Mouse (Mus musculus) heart, embryonic 13.5 days (tissue): ENCODE results near the gene Ifna15. TPM values are rescaled to one million over a fixed set of nuclear protein-coding genes. Genes with fewer than 3 reads are reported as not detected.
"Not testable (repeated sequence)": the region's sequence is repeated elsewhere in the genome, so short reads cannot be mapped to it uniquely, and the experiment has no call there.

Source experiments
- ATAC-seq: fragments of 200-750 bp; cut with Nextera tagmentation; 2 replicates; pipeline ENCODE4 v1.8.0; 2017; ENCODE audit warnings: moderate TSS enrichment; ENCODE audit not compliant: insufficient number of reproducible peaks, low FRiP score, low TSS enrichment; ENCODE audit errors: extremely low read depth
- H3K27ac ChIP-seq: fragments of 300-500 bp; sonication (generic); replicated peaks from 2 replicates; pipeline ENCODE4 v1.5.1; 2015; ENCODE audit warnings: moderate library complexity, mild to moderate bottlenecking, inconsistent platforms
- H3K27me3 ChIP-seq: fragments of 300-500 bp; sonication (generic); replicated peaks from 2 replicates; pipeline ENCODE4 v1.6.1; 2015; ENCODE audit warnings: mild to moderate bottlenecking, inconsistent platforms
- H3K36me3 ChIP-seq: fragments of 300-500 bp; sonication (generic); 2 replicates; pipeline ENCODE4 v1.6.1; 2015; ENCODE audit warnings: mild to moderate bottlenecking, inconsistent platforms
- H3K4me1 ChIP-seq: fragments of 300-500 bp; sonication (generic); 2 replicates; pipeline ENCODE4 v1.6.1; 2015; ENCODE audit warnings: inconsistent platforms
- H3K4me2 ChIP-seq: fragments of 300-500 bp; sonication (generic); 2 replicates; pipeline ENCODE4 v1.6.1; 2015; ENCODE audit warnings: inconsistent platforms, mild to moderate bottlenecking, moderate library complexity
- H3K4me3 ChIP-seq: fragments of 300-500 bp; sonication (generic); 2 replicates; pipeline ENCODE4 v1.5.1; 2015; ENCODE audit warnings: moderate library complexity, mild to moderate bottlenecking, inconsistent platforms
- H3K9ac ChIP-seq: fragments of 300-500 bp; sonication (generic); 2 replicates; pipeline ENCODE4 v1.6.1; 2015; ENCODE audit warnings: inconsistent platforms, mild to moderate bottlenecking, moderate library complexity
- H3K9me3 ChIP-seq: fragments of 300-500 bp; sonication (generic); 2 replicates; pipeline ENCODE4 v1.6.1; 2016; ENCODE audit warnings: inconsistent platforms
- WGBS: fragments of 180-500 bp; shearing (Covaris S2); methylation state at CpG from one replicate; pipeline ENCODE4 v1.1.7; 2015; ENCODE audit warnings: mixed read lengths; 5-methylcytosine and 5-hydroxymethylcytosine counted together
- polyA plus RNA-seq: library from polyadenylated mRNA; unstranded; fragments of >200 nt; fragmentation: Nextera tagmentation; extraction: Ambion mirVana; gene quantifications from 2 replicates; pipeline ENCODE4 v1.2.1, GENCODE M21; 2015

Ifna15 gene
- not detected in 2 replicates for polyA plus RNA-seq

GRCm38 (mm10) chr4:88558145-88558544, at the start of gene Ifna15:
Gene Ifna15, minus strand, starts transcription at chr4:88558245.
- H3K4me1 ChIP-seq, H3K9ac ChIP-seq, H3K4me3 ChIP-seq, H3K27me3 ChIP-seq, H3K9me3 ChIP-seq, H3K27ac ChIP-seq, ATAC-seq, H3K36me3 ChIP-seq, H3K4me2 ChIP-seq: not testable (repeated sequence)

GRCm38 (mm10) chr4:88603276-88603675, 45.2 kb upstream of the Ifna15 start, which contains the start of gene Ifna12:
Gene Ifna12, minus strand, starts transcription at chr4:88603376.
- H3K4me3 ChIP-seq, result no peak within 1 kb of the TSS
- H3K9ac ChIP-seq, result no peak within 1 kb of the TSS
- no peak within 1 kb of the TSS for H3K27ac ChIP-seq
- no peak for ATAC-seq
- no peaks in the 10 kb centered on the region for H3K36me3 ChIP-seq
- no peaks in the 10 kb centered on the region for H3K27me3 ChIP-seq
- no peak within 1 kb of the TSS for H3K4me2 ChIP-seq
- H3K4me1 ChIP-seq, result no peaks in the 10 kb centered on the region
- no peaks in the 10 kb centered on the region for H3K9me3 ChIP-seq

DNA sequence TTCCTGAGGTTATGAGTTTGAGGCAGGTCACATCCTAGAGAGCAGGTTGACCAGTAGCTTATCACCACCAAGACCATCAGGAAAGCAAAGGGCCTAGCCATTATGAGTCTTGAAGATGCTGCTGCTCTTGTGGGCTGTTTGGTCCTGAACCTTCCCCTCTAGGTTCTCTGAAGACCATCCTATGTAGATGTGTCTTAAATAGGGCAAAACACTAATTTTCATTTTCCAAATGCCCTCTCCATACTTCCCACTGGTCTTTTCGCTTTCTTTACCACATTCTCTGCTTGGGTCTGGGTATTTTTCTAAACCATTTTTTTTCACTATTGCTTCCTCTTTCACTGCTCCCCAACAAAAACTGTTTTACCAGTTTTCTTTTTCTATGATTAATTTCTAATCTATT, 34.2 kb upstream of the Ifna15 start, which contains the start of gene Ifna9:
TSS of gene Ifna9 (minus strand) at position 101 of the 400 bp plus-strand sequence.
- Histone ChIP-seq H3K9ac (no peak within 1 kb of the TSS), H3K27me3 (no peaks in the 10 kb centered on the region), H3K27ac (no peak within 1 kb of the TSS), H3K4me2 (no peak within 1 kb of the TSS), H3K36me3 (no peaks in the 10 kb centered on the region), H3K9me3 (no peaks in the 10 kb centered on the region), H3K4me3 (no peak within 1 kb of the TSS), H3K4me1 (no peaks in the 10 kb centered on the region)
- 64% methylated on average over 1 of the region's 1 CpGs for WGBS
- no peak for ATAC-seq

GRCm38 (mm10) chr4:88571698-88572097, 13.7 kb upstream of the Ifna15 start, which contains the start of gene Ifna14:
Gene Ifna14, minus strand, starts transcription at chr4:88571798.
- Histone ChIP-seq H3K4me3 (no peak within 1 kb of the TSS), H3K9me3 (no peaks in the 10 kb centered on the region), H3K36me3 (no peaks in the 10 kb centered on the region), H3K9ac (no peak within 1 kb of the TSS), H3K27ac (no peak within 1 kb of the TSS), H3K4me2 (no peak within 1 kb of the TSS), H3K4me1 (no peaks in the 10 kb centered on the region), H3K27me3 (no peaks in the 10 kb centered on the region)
- ATAC-seq, result no peak
- WGBS, result 67% methylated on average over 1 of the region's 1 CpGs

GRCm38 (mm10) chr4:88561791-88562190, 3.7 kb upstream of the Ifna15 start:
- no peaks in the 10 kb centered on the region for H3K36me3 ChIP-seq
- WGBS, result 88% methylated on average over 1 of the region's 1 CpGs
- ATAC-seq, result no peak

DNA sequence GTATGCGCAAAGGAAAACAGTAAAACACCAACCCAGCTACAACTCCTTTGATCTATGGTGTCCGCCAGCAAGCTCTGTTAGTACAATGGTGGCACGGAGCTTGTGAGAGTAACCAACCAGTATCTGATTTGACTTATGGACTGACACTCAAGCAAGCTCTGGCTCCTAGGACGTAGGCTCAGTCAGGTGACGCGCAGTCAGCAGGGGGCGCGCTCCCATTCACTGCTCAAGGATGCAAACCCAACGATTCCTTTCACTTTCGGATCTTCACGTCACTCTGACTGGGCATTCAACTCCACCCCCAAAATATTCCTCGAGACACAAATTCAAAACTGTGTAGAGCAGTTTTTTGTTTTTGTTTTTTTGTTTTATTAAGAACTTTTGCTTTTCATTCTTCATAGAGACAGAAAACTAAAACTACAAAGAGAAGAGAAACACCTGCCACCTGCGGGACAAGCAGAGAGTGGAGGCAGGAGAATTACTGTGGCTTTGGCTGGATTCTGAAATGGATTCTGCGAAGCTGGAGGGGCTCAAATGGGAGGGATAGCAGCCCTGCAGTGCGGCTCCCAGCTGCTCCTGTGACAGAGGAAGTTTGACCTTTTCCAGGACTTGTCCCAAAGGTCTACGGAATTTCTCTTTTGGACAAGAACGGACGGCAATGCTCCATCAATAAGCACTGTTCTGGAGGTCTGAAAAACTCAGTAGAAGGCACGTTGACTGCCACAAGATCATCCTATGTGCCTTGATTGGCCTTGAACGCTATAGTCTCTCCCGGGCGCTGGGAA, 7.7 kb downstream of the Ifna15 start:
- Histone ChIP-seq H3K4me2 (peak overlapping the region; percentile 82), H3K9ac (peak overlapping the region; percentile 74), H3K27me3 (no peaks in the 10 kb centered on the region), H3K36me3 (no peaks in the 10 kb centered on the region), H3K9me3 (no peaks in the 10 kb centered on the region), H3K27ac (no peak overlapping the region), H3K4me1 (peaks cover 10% of the 10 kb centered on the region), H3K4me3 (peak overlapping the region; percentile 54)
- ATAC-seq, result no peak
- WGBS, result 28% methylated on average over 22 of the region's 22 CpGs

More at GRCm38 (mm10) chr4:88561791-88562190, 3.7 kb upstream of the Ifna15 start:
- Histone ChIP-seq H3K4me2 (no peak overlapping the region), H3K4me3 (no peak overlapping the region), H3K27ac (no peak overlapping the region), H3K27me3 (no peaks in the 10 kb centered on the region), H3K9me3 (no peaks in the 10 kb centered on the region), H3K9ac (no peak overlapping the region), H3K4me1 (no peaks in the 10 kb centered on the region)

- Histone ChIP-seq H3K9me3 (no peaks in the 10 kb centered on the region), H3K4me1 (peaks cover 7% of the 10 kb centered on the region; the same call in 1 of the 2 replicates), H3K27ac (no peak overlapping the region), H3K36me3 (no peaks in the 10 kb centered on the region), H3K9ac (no peak overlapping the region), H3K4me3 (no peak overlapping the region), H3K27me3 (no peaks in the 10 kb centered on the region), H3K4me2 (no peak overlapping the region)
- ATAC-seq, result no peak
- WGBS, result 73% methylated on average over 1 of the region's 1 CpGs
These were observed 10.1 kb downstream of the Ifna15 start for GRCm38 (mm10) chr4:88547986-88548385.

DNA sequence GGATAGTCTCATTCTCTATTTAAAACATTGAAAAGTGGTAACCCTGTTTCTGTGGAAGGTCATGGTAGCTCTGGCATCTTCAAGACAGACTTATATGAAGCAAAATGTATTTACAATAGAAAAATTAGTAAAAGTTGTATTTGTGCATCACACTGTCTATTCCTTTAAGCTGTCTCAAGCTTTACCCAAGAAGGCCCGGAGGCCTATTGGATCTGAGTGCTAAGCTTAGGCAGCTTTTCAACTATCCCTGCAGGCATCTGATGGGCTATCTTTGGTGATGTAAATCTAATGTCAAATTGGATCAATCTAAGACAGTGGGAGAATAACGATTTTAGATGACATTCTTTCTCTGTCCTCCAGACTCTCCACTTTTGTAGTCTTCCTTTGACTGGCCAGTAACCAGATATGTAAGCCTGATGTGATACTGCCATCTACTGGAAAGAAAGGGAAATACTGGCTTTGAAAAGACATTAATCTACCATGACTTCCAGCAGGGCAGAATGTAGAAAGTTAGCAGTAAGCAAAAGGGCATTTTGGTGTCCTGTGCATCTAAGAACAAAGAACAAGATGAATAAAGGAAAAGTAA, 14.3 kb downstream of the Ifna15 start:
- no peak overlapping the region for H3K4me3 ChIP-seq
- no peaks in the 10 kb centered on the region for H3K36me3 ChIP-seq
- no peak overlapping the region for H3K4me2 ChIP-seq
- no peak for ATAC-seq
- H3K27ac ChIP-seq, result no peak overlapping the region
- H3K9ac ChIP-seq, result no peak overlapping the region
- 44% methylated on average over 2 of the region's 2 CpGs for WGBS
- no peaks in the 10 kb centered on the region for H3K27me3 ChIP-seq
- H3K9me3 ChIP-seq, result no peaks in the 10 kb centered on the region
- no peaks in the 10 kb centered on the region for H3K4me1 ChIP-seq

DNA sequence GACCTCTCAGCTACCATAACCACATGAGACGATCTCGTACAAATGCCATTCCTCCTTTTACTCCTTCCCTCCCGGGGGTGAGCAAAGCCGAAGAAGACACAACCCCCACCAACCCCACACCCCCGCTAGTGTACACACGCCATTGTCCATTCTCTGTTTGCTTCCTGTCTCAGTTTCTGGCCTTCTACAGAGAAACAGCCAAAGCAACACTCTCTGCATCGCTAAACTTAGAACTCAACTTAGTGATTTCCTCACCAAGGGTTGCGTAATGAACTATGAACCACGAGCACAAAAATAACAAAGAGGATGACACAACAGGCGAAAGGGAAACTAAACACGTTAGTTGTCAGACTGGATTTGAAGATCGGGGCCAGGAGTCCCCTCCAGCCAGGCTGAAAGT, 20.7 kb downstream of the Ifna15 start:
- WGBS, result 49% methylated on average over 12 of the region's 12 CpGs
- no peak for ATAC-seq
- Histone ChIP-seq H3K4me3 (no peak overlapping the region), H3K4me2 (peak overlapping the region; percentile 28), H3K9me3 (no peaks in the 10 kb centered on the region), H3K27me3 (no peaks in the 10 kb centered on the region), H3K4me1 (0 out of 2 replicates have a peak, but pooled peaks cover 6% of the 10 kb centered on the region), H3K27ac (no peak overlapping the region), H3K9ac (no peak overlapping the region), H3K36me3 (no peaks in the 10 kb centered on the region)

GRCm38 (mm10) chr4:88536640-88537039, 21.4 kb downstream of the Ifna15 start:
- 61% methylated on average over 7 of the region's 7 CpGs for WGBS
- Histone ChIP-seq H3K27me3 (no peaks in the 10 kb centered on the region), H3K9me3 (no peaks in the 10 kb centered on the region), H3K4me2 (no peak overlapping the region), H3K4me1 (0 out of 2 replicates have a peak, but pooled peaks cover 6% of the 10 kb centered on the region), H3K9ac (no peak overlapping the region), H3K36me3 (no peaks in the 10 kb centered on the region), H3K27ac (no peak overlapping the region), H3K4me3 (no peak overlapping the region)
- no peak for ATAC-seq

- H3K9ac ChIP-seq, result no peak overlapping the region
- ATAC-seq, result no peak
- H3K36me3 ChIP-seq, result no peaks in the 10 kb centered on the region
- H3K4me1 ChIP-seq, result 0 out of 2 replicates have a peak, but pooled peaks cover 6% of the 10 kb centered on the region
- H3K4me2 ChIP-seq, result no peak overlapping the region
- no peaks in the 10 kb centered on the region for H3K9me3 ChIP-seq
- H3K4me3 ChIP-seq, result no peak overlapping the region
- 85% methylated on average over 1 of the region's 1 CpGs for WGBS
- no peak overlapping the region for H3K27ac ChIP-seq
- no peaks in the 10 kb centered on the region for H3K27me3 ChIP-seq
These were observed 22.3 kb downstream of the Ifna15 start for GRCm38 (mm10) chr4:88535742-88536141.
